Mouse (Mus musculus) forebrain, postnatal 0 days (tissue): ENCODE results near the gene Slc25a16. TPM values are rescaled to one million over a fixed set of nuclear protein-coding genes. Genes with fewer than 3 reads are reported as not detected.

ENCODE experiments used
- ATAC-seq: fragments of 200-750 bp; cut with Nextera tagmentation; 2 replicates; pipeline ENCODE4 v1.8.0; 2017; ENCODE audit warnings: mild to moderate bottlenecking, moderate library complexity
- DNase-seq: peaks from one replicate; pipeline ENCODE4 v3.0.0-alpha.2; 2015
- H3K27ac ChIP-seq: fragments of 300-500 bp; sonication (generic); 2 replicates; pipeline ENCODE4 v1.5.1; 2014; ENCODE audit warnings: low read depth, mild to moderate bottlenecking, antibody characterized with exemption, low read length, moderate library complexity, mixed read lengths
- H3K27me3 ChIP-seq: fragments of 300-500 bp; sonication (generic); 2 replicates; pipeline ENCODE4 v1.6.1; 2014; ENCODE audit warnings: mild to moderate bottlenecking, low read length, mixed read lengths; ENCODE audit not compliant: insufficient read depth
- H3K36me3 ChIP-seq: fragments of 300-500 bp; sonication (generic); 2 replicates; pipeline ENCODE4 v1.6.1; 2014; ENCODE audit warnings: mild to moderate bottlenecking, moderate library complexity; ENCODE audit not compliant: insufficient read depth
- H3K4me1 ChIP-seq: fragments of 300-500 bp; sonication (generic); 2 replicates; pipeline ENCODE4 v1.6.1; 2014; ENCODE audit warnings: antibody characterized with exemption; ENCODE audit not compliant: insufficient read depth
- H3K4me2 ChIP-seq: fragments of 300-500 bp; sonication (generic); 2 replicates; pipeline ENCODE4 v1.6.1; 2014; ENCODE audit warnings: low read depth, mild to moderate bottlenecking, moderate library complexity
- H3K4me3 ChIP-seq: fragments of 300-500 bp; sonication (generic); 2 replicates; pipeline ENCODE4 v1.5.1; 2014; ENCODE audit warnings: low read depth, low read length, mixed read lengths
- H3K9ac ChIP-seq: fragments of 300-500 bp; sonication (generic); 2 replicates; pipeline ENCODE4 v1.6.1; 2014; ENCODE audit warnings: mild to moderate bottlenecking
- H3K9me3 ChIP-seq: fragments of 300-500 bp; sonication (generic); 2 replicates; pipeline ENCODE4 v1.6.1; 2016; ENCODE audit warnings: low read length
- CTCF ChIP-seq: sonication (generic); IDR thresholded peaks from 2 replicates; pipeline ENCODE4 v1.5.1; 2016; ENCODE audit warnings: antibody characterized with exemption, control low read depth, low read depth
- WGBS: fragments of 180-500 bp; shearing (Covaris S2); extraction: QIAGEN DNeasy Blood & Tissue Kit; methylation state at CpG from one replicate; pipeline ENCODE4 v1.1.7; 2014; 5-methylcytosine and 5-hydroxymethylcytosine counted together
- polyA plus RNA-seq: library from polyadenylated mRNA; unstranded; fragments of >200 nt; fragmentation: Nextera tagmentation; extraction: Ambion mirVana; gene quantifications from 2 replicates; pipeline ENCODE4 v1.2.1, GENCODE M21; 2015
- total RNA-seq: library from RNA; depleted of rRNA; stranded (reverse); fragments of >200 nt; gene quantifications from 2 replicates; pipeline ENCODE4 v1.2.3, GENCODE M21; 2014; rRNA removed

Slc25a16 gene
- 23.1 and 25.1 TPM in 2 replicates for total RNA-seq
- 10.4 and 15.1 TPM in 2 replicates for polyA plus RNA-seq

DNA sequence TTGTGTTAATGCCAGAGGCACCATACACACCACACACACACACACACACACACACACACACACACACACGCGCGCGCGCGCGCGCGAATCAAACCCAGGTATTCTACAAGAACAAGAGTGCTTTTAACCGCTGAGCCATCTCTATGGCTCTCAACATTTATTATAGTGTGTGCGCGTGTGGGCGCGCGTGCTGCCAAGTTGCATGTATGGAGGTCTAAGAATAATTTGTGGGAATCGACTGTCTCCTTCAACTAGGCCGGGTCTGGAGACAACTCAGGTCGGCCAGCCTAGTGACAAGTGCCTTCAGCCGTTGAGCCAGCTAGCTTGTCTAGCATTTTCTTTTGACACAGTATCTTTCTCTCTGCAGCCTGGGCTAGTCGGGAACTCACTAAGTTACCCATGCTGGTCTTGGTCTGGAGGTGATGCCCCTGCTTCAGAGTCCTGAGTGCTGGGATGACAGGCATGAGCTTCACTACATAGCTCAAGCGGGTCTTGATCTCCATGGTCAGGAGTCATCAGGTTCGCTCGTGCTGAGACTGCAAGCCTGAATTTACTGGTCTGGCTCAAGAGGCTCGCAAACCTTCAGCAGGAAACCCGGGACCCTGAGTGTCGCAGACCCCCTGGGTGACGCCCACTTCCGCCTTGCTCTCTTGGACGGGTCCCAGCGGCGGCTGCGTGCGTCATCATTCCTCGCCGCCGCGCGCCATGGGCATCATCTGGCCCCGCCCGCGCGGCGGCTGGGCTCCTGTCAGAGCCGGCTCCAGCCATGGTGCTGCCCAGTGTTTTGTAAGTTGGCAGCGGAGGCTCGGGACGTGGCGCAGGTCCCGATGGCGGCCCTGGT, at the start of gene Slc25a16:
Gene Slc25a16, plus strand, starts transcription at position 709 of the 841 bp plus-strand sequence.
- Histone ChIP-seq H3K4me3 (peak within 1 kb of the TSS; percentile 98), H3K9me3 (no peaks in the 10 kb centered on the region), H3K27ac (peak within 1 kb of the TSS; percentile 89), H3K27me3 (no peaks in the 10 kb centered on the region), H3K4me2 (peak within 1 kb of the TSS; percentile 78), H3K36me3 (no peaks in the 10 kb centered on the region), H3K9ac (peak within 1 kb of the TSS; percentile 83), H3K4me1 (0 out of 2 replicates have a peak, but pooled peaks cover 9% of the 10 kb centered on the region)
- DNase-seq (peak; percentile 97), ATAC-seq (peak; percentile 96)
- TF ChIP-seq CTCF: no peak
- WGBS: 5% methylated on average over 50 of the region's 50 CpGs

DNA sequence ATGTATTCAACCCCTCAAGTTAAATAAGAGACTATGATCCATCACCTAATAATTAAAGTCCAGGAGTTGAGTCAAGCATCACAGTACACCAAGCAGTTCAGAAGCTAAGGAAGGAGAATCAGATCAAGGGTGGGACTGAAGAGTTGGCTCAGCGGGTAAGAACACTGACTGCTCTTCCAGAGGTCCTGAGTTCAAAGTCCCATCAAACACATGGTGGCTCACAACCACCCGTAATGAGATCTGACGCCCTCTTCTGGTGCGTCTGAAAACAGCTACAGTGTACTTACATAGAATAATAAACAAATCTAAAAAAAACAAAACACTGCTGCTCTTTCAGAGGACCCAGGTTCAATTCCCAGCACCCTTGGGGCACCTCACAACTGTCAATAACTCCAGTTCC, 45.6 kb upstream of the Slc25a16 start:
- no peaks in the 10 kb centered on the region for H3K9me3 ChIP-seq
- no peak for TF ChIP-seq CTCF
- no peak for ATAC-seq
- no peak overlapping the region for H3K27ac ChIP-seq
- DNase-seq: no peak
- no peak overlapping the region for H3K4me2 ChIP-seq
- no peaks in the 10 kb centered on the region for H3K36me3 ChIP-seq
- H3K4me1 ChIP-seq: no peaks in the 10 kb centered on the region
- H3K9ac ChIP-seq: no peak overlapping the region
- WGBS: 82% methylated on average over 4 of the region's 4 CpGs
- H3K4me3 ChIP-seq: no peak overlapping the region
- no peaks in the 10 kb centered on the region for H3K27me3 ChIP-seq

DNA sequence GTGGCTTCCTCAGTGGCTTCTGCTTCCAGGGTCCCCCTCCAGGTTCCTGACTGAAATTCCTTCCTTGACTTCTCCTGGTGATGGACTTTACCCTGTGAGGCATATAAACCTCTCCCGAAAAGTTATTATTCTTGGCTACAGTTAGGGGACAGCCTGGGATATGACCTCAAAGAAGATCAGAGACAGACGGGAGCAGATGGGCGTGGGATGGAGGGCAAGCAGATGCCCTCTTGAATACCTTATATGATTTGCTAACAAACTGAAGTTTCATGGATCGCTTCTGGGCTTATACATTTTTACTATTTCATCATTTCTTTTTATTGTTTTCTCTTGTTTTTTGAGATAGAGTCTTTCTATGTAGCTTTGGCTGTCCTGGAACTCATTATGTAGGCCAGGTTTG, 44.9 kb upstream of the Slc25a16 start:
- Histone ChIP-seq H3K9ac (no peak overlapping the region), H3K4me1 (no peaks in the 10 kb centered on the region), H3K27ac (no peak overlapping the region), H3K27me3 (no peaks in the 10 kb centered on the region), H3K4me3 (no peak overlapping the region), H3K9me3 (no peaks in the 10 kb centered on the region), H3K36me3 (no peaks in the 10 kb centered on the region), H3K4me2 (no peak overlapping the region)
- 97% methylated on average over 4 of the region's 4 CpGs for WGBS
- DNase-seq: no peak
- ATAC-seq: no peak
- TF ChIP-seq CTCF: no peak

DNA sequence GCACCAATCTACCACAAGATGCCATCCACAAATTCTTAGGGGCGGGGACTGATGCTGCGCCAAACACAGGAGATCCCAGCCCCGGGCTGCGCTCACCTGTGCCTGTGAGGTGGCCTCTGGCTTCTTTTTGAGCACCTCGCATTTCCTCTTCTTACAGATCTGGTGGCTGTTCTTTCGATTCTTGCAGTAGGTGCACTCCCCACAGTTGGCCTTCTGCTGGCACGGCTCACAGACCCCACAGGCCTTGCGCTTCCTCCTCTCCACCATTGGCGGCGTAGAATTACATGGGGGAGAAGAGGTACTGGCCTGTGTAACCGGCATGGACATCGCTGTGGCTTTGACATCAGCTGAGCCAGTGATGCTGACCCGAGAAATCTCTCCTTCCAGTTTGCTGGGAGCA, 42.4 kb upstream of the Slc25a16 start:
- Histone ChIP-seq H3K9me3 (no peaks in the 10 kb centered on the region), H3K27me3 (no peaks in the 10 kb centered on the region), H3K36me3 (no peaks in the 10 kb centered on the region), H3K4me2 (no peak overlapping the region), H3K4me1 (no peaks in the 10 kb centered on the region), H3K4me3 (no peak overlapping the region), H3K27ac (no peak overlapping the region), H3K9ac (no peak overlapping the region)
- DNase-seq (no peak), ATAC-seq (no peak)
- WGBS: 91% methylated on average over 13 of the region's 13 CpGs
- TF ChIP-seq CTCF: no peak

DNA sequence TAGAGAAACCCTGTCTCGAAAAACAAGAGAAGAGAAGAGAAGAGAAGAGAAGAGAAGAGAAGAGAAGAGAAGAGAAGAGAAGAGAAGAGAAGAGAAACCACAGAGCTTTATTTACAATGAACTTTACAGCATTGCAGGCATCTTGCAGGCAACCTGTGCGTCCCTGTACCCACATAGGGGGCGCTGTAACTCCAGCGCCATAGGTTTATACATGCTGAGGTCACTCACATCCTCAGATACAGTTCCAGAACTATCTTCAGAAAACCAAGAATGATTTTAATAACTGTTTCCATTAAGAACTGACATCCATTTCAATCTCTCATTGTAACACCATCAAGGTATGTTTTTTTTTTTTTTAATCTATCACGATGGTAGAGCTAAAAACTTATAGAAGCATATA, 39.2 kb upstream of the Slc25a16 start:
- Histone ChIP-seq H3K4me2 (no peak overlapping the region), H3K4me1 (peaks cover 4% of the 10 kb centered on the region; the same call in 1 of the 2 replicates), H3K9ac (no peak overlapping the region), H3K9me3 (no peaks in the 10 kb centered on the region), H3K27me3 (no peaks in the 10 kb centered on the region; the same call in 1 of the 2 replicates), H3K27ac (no peak overlapping the region), H3K36me3 (no peaks in the 10 kb centered on the region), H3K4me3 (no peak overlapping the region)
- no peak for ATAC-seq
- DNase-seq: no peak
- no peak; the same call in 1 of the 2 replicates for TF ChIP-seq CTCF
- WGBS: 40% methylated on average over 5 of the region's 5 CpGs

DNA sequence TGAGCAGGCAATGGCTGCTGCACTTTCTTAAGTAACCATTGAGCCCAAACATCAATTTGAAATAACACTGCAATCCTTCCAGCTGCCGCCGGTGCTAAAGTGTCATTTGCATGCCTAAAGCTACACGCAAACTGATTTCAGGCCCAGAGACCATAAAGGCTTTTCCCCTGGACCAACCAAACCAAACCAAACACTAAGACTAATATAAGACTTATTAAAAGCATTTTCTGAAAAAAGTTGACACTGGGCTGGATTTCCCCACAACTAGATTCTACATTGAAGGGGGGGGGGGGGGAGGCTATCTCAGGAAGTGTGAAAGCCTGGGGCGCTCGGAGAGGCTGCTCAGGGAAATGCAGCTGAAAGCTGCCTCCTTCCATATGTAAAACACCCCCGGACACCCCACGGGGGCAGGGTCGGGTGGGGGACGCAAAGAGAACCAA, 36.5 kb upstream of the Slc25a16 start:
- Histone ChIP-seq H3K9ac (no peak overlapping the region), H3K4me2 (no peak overlapping the region), H3K4me3 (no peak overlapping the region), H3K27me3 (no peaks in the 10 kb centered on the region; the same call in 1 of the 2 replicates), H3K36me3 (no peaks in the 10 kb centered on the region), H3K27ac (no peak overlapping the region), H3K4me1 (peaks cover 4% of the 10 kb centered on the region; the same call in 1 of the 2 replicates), H3K9me3 (no peaks in the 10 kb centered on the region)
- WGBS: 8% methylated on average over 9 of the region's 9 CpGs
- DNase-seq: no peak
- no peak; the same call in 1 of the 2 replicates for TF ChIP-seq CTCF
- ATAC-seq: 0 out of 2 replicates have a peak, but pooled peaks have one; percentile 50

DNA sequence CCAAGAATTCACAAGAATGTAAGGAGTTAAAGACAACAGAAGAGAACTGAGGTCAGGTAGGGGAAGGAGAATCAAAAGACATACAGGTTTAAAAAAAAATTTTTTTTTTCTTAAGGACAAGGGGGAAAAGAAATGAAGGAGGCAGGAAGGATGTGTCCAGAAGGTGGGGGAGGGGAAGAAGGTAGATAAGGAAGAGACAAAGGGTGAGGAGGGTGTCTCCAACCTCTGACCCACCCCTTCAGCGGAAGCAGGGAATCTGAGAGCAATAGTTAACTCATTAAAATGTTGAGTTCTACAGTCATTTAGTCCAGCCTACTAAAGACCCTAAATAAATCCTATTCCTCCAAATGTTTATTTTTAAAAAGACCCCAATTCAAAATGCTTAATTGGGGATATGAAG, 35.9 kb upstream of the Slc25a16 start:
- no peak overlapping the region for H3K4me2 ChIP-seq
- no peaks in the 10 kb centered on the region for H3K9me3 ChIP-seq
- no peak for ATAC-seq
- no peaks in the 10 kb centered on the region; the same call in 1 of the 2 replicates for H3K27me3 ChIP-seq
- no peak for DNase-seq
- peaks cover 4% of the 10 kb centered on the region; the same call in 1 of the 2 replicates for H3K4me1 ChIP-seq
- H3K36me3 ChIP-seq: no peaks in the 10 kb centered on the region
- H3K27ac ChIP-seq: no peak overlapping the region
- WGBS: 83% methylated on average over 1 of the region's 1 CpGs
- H3K9ac ChIP-seq: no peak overlapping the region
- TF ChIP-seq CTCF: no peak
- H3K4me3 ChIP-seq: no peak overlapping the region
